Mouse (Mus musculus) adrenal gland, postnatal 14 days (tissue): ENCODE data around the gene Rbm44. TPM values are rescaled to one million over a fixed set of nuclear protein-coding genes. Genes with fewer than 3 reads are reported as not detected.

Experiments used
- DNase-seq: peaks from one replicate; pipeline ENCODE4 v3.0.0; 2021; ENCODE audit warnings: mixed read lengths
- long read RNA-seq, 2 experiments: library from polyadenylated mRNA; stranded (forward); transcript quantifications; one replicate each; pipeline ENCODE4 v2.0.0; 2021
- total RNA-seq: library from RNA; stranded (reverse); gene quantifications from 2 replicates; pipeline ENCODE4 v1.2.3, GENCODE M21; 2021

The Rbm44 gene
- total RNA-seq = not detected in 2 replicates
- long read RNA-seq, experiment 1 = 0 reads
- long read RNA-seq, experiment 2 = 0 reads

DNA sequence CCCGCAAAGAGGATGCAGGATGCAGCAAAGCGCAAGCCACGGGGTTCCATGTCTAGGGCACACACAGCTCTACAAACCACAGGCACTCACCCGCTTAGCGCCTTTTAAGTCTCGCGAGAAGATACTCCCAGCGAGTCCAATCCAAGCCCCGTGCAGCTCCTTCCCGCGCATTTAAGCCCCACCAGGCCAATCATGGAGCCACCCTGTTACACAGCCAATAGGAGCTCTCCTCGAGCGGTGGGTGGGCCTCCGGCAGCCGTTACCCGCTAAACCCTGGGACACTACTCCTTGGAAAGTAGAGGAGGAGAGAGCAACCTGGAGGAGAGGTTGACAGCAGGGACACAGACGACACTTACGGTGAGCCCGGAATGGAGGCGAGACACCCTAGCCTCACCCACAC is at the start of gene Rbm44:
Gene Rbm44, plus strand, starts transcription at position 277 of the 400 bp plus-strand sequence.
- no peak for DNase-seq

DNA sequence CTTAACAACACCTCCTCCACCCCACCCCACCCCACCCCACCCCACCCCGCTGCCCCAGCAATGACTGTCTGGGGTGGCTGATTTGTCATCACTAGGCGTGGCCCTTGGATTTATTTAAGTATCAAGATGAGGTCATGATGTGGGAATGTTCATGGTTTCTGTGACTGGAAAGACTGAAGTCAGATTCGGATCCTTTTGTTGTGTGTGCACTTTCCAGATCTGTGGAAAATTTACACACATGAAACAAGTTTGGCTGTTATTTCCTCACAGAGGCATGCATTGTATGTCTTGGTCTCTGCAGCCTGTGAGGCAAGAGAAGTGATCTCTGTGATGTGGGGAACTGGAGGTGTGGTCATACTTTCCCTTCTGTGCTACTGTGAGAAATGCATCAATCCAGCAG is 49.6 kb upstream of the Rbm44 start:
- no peak for DNase-seq

DNA sequence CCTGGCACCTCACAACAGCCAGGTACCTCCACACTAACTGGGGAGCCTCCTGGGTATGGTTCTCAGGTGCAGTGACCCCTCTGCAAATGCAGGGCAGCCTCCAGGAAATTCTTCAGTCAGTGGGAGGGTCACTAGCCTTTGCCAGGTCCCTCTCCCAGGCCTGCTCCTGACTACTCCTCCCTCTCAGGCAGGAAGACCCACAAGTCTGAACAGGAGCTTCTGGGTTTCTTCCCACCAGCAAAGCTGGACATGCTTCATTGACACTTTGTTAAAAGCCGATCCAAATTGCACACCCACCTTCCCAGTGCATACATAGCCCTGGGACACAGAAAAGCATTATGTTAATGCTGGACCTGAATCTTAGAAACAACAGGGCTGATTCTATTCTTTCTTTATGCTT is 49.0 kb upstream of the Rbm44 start:
- no peak for DNase-seq

DNA sequence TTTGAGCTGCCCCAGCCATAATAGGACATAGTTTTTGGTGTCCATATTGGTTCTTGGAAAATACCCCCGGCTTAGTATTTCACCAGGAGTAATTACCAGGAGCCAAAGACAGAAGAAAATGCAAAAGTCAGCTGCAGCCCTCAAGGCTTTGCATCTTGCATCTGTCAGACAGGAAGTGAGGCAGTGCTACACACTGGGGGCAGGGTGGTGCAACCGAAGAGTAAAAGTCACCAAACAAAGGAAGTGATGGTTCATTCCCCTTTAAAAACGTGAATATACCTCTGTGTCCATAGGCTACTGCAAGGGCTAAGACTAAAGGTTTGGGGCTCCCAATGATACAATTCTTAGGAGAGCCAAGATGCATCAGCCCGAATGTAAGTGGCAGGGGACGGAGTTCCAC is 48.4 kb upstream of the Rbm44 start:
- DNase-seq = no peak

DNA sequence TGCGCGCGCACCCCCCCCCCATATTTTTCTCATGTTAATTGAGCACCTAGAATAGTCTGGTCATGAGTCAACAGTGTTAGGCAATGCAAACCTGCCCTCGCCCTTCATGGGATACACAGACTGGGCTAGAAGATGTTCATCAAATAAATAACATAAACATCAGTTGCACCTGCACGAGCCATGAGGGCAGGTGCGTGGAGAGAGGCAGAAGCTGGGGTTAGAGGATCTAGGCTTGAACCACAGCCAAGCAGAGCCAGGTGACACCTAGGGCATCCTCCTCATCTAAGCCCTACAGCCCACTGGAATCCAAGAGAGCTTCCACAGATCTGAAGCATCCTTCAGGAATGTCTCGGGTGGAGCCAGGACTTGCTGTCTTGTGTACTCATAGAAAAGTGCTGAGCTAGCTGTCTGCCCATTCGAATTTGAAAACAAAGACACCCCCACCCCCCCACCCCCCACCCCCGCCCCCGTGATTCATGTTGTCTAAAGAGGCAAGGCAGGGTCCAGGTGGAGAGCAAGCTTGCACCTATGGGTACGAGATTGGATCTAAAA is 47.5 kb upstream of the Rbm44 start:
- DNase-seq = no peak

DNA sequence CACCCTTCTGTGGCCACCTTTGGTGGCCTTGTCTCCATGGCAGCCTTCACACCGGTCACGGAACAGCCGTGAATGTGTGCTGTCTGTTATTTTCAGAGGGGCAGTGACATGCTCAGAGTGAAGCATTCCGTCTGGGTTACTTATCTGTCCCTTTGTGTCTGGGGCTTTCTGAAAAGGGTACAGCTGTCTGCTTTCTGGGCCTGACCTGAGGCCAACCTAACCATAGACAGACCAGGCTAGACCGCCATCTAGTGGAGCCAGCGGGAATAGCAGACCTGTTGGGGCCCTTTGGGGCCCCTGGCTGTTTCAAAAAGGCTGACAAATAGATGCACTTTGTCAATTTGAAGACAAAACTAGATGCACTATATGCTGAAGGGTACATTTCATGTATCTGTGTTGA is 46.0 kb upstream of the Rbm44 start:
- peak; percentile 85 for DNase-seq

DNA sequence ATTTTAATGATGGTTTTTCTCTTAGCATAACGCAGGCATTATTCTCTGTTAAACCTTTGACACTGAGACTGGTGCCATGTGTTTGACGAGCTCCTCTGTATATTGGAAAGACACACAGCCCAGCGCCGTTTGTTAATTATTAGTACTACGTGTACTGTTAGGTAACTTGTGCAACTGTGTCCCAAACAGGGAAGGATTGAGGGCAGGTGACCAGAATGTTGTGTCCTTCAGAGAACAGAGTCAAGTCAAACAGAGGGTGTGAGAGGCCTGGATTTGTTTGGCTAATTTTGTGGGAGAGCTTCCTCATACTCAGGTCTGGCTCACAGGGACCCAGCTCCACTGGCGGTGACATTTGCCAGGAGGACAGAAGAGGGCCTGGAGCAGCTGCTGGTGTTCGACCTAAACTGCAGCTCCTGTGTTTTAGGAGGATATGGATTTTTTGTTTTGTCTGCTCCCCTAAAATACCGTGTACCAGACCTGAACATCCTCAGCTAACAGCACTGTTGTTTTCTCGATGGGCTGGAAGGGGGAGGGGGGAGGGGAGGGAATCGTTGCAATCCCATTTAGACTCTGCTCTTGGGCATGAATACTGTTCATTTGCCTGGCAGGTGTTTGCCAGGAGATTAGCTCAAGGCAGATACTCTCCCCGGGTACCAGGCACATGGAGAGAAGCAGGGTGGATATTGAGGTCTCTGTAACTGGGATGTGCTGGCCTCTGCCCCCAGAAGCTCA is 43.0 kb upstream of the Rbm44 start:
- no peak for DNase-seq

DNA sequence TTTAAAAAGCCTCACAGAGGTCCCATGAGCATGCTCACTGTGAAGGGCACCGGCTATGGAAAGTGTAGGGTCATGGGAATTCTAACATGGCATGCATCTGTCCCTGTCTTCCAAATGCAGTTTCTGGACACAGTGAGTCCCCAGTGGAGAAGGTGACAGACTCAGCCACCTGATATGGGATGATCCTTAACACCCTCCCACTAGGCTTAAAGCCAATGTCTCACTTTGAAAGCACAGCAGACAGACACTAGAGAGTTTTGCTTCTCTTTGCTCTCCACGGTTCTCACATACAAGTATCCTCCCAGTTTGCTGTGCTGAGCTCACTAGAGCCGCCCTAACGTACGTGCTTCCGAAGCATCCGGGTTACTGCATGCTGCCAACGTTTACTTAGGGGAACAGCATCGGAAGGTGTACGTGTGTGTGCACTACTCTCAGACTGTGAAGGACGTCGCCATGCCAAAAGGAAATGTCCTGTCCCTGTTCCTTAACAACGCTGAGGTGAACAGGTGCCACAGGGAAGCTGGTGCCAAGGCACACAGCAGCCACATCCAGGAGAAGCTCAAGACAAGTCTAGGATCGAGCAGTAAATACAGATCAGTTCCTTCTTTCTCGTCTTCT is 41.4 kb upstream of the Rbm44 start:
- no peak for DNase-seq

DNA sequence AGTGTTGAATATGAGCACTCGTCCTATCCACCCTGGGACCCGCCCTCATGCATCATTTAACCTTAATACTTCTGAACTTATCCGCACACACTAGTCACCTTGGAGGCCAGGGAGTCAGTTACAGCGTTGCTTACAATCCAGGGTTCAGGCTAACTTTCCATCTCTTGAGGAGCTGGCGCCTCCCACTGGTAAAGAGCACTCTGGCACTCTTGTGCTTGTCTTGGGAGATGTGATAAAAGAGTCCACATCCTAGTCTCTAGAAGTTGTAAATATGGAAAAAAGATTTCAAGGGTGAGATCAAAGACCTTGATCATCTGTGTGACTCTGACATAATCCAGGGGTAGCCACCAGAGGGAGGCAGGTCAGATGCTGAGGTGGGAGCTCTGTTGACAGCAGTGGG is 37.3 kb upstream of the Rbm44 start:
- no peak for DNase-seq

DNA sequence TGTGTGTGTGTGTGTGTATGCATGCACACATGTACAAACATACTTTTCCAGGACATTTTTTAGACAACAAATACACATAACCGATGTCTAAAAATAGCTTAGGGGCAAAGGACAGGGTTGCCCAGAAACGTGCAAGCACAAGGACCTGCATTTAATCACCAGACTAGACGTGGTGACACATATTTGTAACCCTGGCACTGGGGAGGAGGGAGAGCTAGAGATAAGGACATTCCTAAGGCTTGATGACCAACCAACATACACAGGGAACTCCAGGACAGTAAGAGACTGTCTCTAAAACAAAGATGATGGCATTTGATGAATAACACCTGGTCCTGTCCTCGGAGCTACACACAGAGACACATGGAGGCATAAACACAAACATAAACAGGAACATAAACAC is 35.6 kb upstream of the Rbm44 start:
- peak; percentile 39 for DNase-seq

DNA sequence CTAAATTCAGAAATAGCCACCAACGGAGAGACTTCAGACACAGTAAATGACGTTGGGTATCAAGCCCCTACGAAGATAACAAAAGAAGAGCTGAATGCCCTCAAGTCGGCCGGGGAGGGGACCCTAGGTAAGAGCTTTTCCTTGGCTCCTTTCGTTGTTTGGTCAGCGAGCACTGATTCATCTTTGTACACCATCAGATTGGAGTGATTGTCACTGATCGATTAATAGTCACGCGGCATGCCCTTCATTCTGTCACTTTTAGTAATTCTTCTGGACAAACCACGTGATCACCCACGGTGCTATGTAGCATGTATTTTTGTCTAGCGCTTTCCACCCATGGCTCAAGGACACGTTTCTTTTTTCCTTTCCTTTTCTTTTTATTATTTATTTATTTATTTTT is 32.7 kb upstream of the Rbm44 start:
- no peak for DNase-seq

DNA sequence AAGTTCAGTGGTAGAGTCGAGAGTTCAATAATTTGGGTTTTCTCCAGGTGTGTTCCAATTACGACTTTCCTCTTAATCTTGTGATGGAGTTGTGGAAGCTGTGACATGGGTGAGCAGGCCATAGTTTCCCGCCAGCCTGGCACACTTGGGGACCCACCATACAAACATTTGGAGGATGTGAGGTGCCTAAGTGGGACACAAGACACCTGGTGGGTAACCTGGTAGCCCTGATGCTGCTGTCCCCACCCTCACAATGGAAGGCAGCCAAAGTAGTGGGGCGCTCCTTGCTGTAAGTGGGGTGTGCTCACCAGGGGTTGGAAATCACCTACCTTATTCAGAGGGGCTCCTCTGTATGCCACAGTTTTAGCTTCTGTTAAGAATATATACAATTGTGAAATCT is 32.3 kb upstream of the Rbm44 start:
- no peak for DNase-seq

DNA sequence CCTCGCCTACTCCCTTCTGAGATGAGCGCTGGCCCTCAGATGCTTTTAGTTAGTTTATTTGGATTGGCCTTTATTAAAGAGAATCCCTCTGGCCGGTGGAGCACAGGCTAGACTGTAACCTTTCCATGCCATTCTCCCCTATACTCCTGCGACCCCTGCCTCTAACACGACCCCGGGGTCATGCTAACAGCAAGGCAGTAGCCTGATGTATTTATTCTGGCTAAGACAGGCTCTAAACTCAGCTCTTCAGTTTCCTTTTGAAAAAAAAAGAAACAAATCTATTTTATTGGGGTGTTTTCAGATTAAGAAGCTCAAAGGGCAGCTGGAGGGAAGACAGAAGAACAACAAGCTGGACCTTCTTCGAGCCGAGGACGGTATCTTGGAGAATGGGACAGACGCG is 22.8 kb upstream of the Rbm44 start:
- no peak for DNase-seq

DNA sequence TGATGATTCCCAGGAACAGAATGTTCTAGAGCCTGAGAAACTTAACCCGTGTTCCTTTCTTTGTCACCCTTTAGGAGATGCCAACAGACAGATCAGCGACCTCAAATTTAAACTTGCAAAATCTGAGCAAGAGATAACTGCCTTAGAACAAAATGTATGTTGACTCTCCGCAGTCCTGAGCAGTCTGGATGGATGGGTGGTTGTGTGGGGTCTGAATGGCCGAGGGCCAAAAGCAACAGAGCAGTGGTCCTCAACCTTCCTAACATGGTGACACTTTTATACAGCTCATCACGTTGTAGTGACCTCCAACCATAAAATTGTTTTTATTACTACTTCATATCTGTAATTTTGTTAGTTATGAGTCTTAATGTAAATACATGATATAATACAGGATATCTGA is 21.9 kb upstream of the Rbm44 start:
- no peak for DNase-seq

DNA sequence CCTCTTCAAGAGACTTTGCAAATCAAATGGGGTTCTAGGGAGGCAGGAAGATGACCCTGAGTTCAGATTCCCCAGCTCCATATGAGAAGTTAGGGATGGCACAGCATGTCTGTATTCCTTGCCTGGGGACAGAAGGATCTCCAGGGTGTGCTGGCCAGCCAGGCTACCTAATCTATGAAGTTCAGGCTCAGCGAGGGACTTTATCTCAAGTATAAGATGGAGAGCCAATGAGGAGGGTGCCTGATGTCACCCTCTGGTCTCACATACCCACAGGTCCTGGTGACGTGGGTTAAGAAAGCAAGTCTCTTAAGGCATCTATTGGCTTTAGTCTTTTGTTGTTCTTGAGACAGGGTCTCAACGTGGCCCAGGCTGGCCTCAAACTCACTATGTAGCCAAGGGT is 21.4 kb upstream of the Rbm44 start:
- DNase-seq = no peak

DNA sequence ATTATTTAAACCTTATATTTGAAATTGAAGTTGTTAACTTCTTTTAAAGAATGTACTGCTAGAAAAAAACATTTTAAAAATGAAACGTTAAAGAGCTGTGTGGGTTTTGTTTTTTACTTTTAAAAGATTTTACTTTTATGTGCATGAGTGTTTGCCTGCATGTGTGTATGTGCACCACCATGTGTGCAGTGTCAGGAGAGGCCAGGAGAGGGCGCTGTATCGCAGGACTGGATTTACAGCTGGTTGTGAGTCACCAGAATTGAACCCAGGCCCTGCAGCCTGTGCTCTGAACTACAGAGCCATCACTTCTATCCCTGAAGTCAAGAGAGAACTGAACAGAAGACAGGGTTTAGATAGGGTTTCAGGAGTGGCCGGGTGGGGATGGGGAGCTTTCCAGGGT is 16.0 kb upstream of the Rbm44 start:
- DNase-seq = no peak

DNA sequence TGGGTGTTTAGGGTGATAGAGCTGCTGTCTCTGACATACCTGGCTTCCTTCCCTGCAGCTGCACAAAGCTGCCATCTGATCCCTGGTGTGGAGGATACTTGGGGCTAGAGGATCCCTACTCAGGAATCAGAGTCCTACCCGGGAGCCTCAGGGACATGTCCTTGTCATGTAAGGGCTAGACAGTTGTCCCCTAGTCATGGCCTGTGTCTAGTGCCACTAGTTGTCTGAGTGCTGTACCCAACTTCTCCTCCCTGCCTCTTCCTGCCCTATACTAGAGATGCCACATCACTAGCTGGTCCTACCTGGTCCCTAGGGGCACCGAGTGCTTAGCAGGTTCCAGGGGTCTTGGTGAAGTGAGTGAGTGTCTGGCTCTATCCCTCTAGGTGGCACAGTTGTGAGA is 7.9 kb upstream of the Rbm44 start:
- no peak for DNase-seq

DNA sequence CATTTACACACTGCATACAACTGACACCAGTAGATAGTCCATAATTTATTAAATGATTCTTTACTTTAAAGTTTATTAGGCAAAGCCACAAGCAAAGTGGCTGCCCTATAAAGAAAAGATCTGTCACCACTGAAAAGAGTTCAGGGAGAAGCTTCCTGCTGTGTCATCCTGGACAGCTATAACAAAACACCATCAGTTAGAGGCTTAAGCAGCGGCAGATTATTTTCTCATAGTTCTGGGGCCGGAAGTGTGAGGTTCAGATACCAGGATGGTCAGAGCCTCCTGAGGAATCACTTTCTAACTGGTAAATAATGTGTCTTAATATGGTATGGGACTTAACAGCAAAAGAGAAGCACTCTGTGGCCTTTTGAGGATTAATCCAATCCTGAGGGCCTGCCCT is 6.6 kb downstream of the Rbm44 start:
- no peak for DNase-seq

DNA sequence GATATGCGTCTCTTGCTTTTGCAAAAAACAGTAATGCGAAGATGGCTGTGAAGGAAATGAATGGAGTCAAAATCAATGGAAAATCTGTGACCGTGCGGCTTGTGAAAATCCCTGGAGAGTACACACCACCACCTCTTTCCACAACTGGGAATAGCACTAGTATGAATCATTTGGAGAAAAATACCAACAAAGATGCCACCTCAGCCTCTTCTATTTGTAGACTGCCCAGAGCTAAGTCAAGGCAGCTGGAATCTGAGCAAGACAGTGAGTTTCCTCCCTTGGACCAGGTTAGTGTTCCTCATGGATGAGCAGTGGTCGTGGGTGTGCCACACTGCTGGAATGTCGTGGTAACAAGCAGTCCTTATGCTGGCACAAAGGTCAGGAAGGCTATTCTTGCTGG is 21.9 kb downstream of the Rbm44 start:
- no peak for DNase-seq

DNA sequence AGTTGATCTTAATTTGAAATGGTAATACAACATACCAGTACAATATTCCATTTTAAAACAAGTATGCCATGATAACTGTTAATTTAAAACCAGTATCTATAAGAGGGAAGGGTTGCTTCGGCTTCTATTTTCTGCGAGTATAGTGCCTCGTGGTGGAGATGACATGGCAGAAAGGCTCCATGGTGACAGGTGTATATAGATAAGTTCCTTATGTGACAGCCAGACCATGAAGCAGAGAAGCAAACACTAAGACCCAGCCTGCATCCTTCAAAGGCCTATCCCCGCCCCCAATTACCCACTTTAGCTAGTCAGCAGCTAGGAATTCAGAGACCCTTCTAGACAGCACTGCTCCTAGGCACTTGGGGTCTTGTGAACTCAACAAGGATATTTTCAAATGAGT is 24.3 kb downstream of the Rbm44 start:
- no peak for DNase-seq

DNA sequence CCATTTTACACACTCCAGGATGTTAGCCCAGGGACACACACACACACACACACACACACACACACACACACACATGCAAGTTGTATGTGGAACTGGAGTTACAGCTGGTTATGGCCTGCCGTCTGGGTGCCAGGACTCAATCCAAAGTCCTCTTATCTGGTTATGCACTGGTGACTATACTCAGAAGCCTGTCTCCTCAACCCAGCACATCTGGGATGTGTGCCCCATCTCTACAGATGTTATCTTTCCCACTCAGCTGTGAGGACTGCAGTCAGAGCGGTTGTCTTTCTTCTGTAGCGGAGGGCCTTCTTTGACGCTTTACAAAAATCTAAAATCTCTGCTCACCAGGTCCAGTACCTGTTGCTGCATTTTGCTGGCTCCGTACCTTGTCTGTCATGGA is 29.9 kb downstream of the Rbm44 start:
- DNase-seq = no peak

DNA sequence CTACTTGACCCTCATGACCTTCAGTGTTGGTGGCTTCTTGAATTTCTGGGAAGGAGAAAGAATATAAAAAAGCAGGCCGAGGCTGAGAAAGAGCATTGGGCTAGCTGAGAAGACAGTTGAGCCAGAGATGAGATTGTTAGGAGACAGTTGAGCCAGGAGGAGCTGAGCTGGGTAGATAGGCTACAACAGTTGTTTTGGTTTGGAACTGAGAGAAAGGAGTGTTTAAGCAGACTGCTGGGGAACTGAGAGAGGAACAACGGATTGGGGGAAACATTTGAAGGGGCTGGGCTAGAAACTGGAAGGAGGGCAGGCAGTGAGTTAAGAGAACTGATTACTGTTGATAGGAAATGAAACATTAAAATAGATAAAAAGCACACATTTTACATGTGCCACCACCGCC is 31.1 kb downstream of the Rbm44 start:
- no peak for DNase-seq

DNA sequence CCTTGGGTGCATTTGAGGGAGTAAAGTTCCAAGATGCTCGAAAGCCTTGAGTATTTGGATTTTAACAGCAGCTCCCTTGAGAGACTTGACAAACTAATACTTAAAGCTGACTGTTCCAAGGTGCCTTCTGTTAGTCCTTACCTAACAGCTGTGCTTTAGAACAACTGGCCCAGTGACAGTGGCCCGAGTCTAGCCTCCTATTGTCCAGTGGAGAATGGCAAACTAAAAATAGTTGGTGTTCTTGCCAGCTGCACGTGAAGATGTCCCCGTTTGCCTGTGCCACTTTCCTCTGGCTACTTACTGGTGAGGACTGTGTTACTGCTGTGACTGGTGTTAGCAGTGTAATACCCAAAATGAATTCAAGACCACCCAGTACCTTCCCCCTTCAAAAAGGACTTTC is 32.0 kb downstream of the Rbm44 start:
- DNase-seq = no peak

DNA sequence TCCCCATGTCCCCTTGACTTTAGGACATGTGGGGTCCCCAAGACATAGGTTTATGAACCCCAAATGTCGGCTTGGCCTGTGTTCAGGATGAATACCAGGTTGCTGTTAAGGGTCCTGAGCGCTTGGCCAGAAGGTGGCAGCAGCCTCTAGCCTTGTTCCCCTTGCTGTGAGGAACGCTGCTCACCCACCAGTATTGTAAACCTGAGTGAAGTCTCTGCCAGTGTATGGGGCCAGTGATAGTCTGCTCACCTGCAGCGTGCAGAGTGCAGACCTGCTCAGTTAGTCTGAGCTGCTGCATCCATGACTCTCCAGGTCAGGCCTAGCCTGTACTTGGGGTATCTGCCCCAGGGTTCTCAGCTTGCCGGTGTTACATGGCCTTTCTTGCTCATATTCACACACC is 34.2 kb downstream of the Rbm44 start:
- DNase-seq = peak; percentile 76
